Mouse (Mus musculus): ENCODE measurements around the gene Bcl9. TPM values are rescaled to one million over a fixed set of nuclear protein-coding genes. Genes with fewer than 3 reads are reported as not detected.

The Bcl9 gene
- polyA plus RNA-seq, 2 experiments: 47.6 to 54.3 TPM

- no peak overlapping the region for H3K9ac ChIP-seq (ENCODE audit: low read depth, low read length, severe bottlenecking)
- H3K4me3 ChIP-seq (replicated peaks; ENCODE audit: low read length): no peak overlapping the region
- DNase-seq (ENCODE audit: low spot score): no peak
- no peak for TF ChIP-seq POLR2A (IDR thresholded peaks at IDR 0.05; ENCODE audit: borderline replicate concordance, extremely low read depth, insufficient read depth, insufficient read length)
- no peaks in the 10 kb centered on the region for H3K9me3 ChIP-seq (ENCODE audit: control insufficient read depth, low read length)
- H3K36me3 ChIP-seq (ENCODE audit: control insufficient read depth, insufficient read depth, low read length): no peaks in the 10 kb centered on the region
- no peaks in the 10 kb centered on the region for H3K4me1 ChIP-seq (ENCODE audit: control insufficient read depth, insufficient read depth, low read length)
- no peak for ATAC-seq (ENCODE audit: low FRiP score, low read depth)
- no peak overlapping the region for H3K4me2 ChIP-seq (replicated peaks; ENCODE audit: low read depth, low read length, severe bottlenecking)
- H3K27ac ChIP-seq (replicated peaks; ENCODE audit: low read depth, low read length): no peak overlapping the region
- H3K27me3 ChIP-seq (ENCODE audit: control insufficient read depth, insufficient read depth, low read length): no peaks in the 10 kb centered on the region
- 57% methylated on average over 17 of the region's 17 CpGs for WGBS
These were observed 26.3 kb upstream of the Bcl9 start for GRCm38 (mm10) chr3:97324046-97324445.

DNA sequence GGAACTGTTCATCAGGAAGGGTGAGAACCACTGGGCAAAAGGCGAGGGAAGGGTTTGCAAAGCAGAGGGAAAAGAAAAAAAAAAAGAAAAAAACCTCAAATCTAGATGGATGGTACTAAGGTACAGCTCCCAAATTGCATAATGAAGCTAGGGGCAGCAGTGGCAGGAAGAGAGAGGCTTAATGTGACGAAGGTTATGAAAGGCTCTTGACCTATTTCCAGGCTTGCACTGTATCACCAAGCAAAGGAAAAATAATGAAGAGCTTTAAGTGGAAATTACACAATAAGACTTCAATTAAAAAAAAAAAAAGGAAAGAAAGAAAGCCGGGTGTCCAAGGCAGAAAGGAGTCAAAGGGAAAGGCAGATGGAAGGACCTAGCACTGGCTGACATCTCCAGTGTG lies 19.6 kb upstream of the Bcl9 start:
- no peak for ATAC-seq (ENCODE audit: low FRiP score, low read depth)
- Histone ChIP-seq H3K27me3 (ENCODE audit: control insufficient read depth, insufficient read depth, low read length) (no peaks in the 10 kb centered on the region), H3K4me1 (ENCODE audit: control insufficient read depth, insufficient read depth, low read length) (0 out of 2 replicates have a peak, but pooled peaks cover 4% of the 10 kb centered on the region), H3K9me3 (ENCODE audit: control insufficient read depth, low read length) (no peaks in the 10 kb centered on the region), H3K9ac (ENCODE audit: low read depth, low read length, severe bottlenecking) (no peak overlapping the region), H3K27ac (replicated peaks; ENCODE audit: low read depth, low read length) (no peak overlapping the region), H3K36me3 (ENCODE audit: control insufficient read depth, insufficient read depth, low read length) (no peaks in the 10 kb centered on the region), H3K4me3 (replicated peaks; ENCODE audit: low read length) (no peak overlapping the region), H3K4me2 (replicated peaks; ENCODE audit: low read depth, low read length, severe bottlenecking) (no peak overlapping the region)
- WGBS: 77% methylated on average over 3 of the region's 3 CpGs
- DNase-seq (ENCODE audit: low spot score): no peak
- no peak for TF ChIP-seq POLR2A (IDR thresholded peaks at IDR 0.05; ENCODE audit: borderline replicate concordance, extremely low read depth, insufficient read depth, insufficient read length)

GRCm38 (mm10) chr3:97313431-97313830 lies 15.7 kb upstream of the Bcl9 start:
- H3K27ac ChIP-seq (replicated peaks; ENCODE audit: low read depth, low read length): no peak overlapping the region
- H3K4me2 ChIP-seq (replicated peaks; ENCODE audit: low read depth, low read length, severe bottlenecking): no peak overlapping the region
- WGBS: 60% methylated on average over 2 of the region's 2 CpGs
- H3K9ac ChIP-seq (ENCODE audit: low read depth, low read length, severe bottlenecking): no peak overlapping the region
- no peak for TF ChIP-seq POLR2A (IDR thresholded peaks at IDR 0.05; ENCODE audit: borderline replicate concordance, extremely low read depth, insufficient read depth, insufficient read length)
- no peak for ATAC-seq (ENCODE audit: low FRiP score, low read depth)
- no peaks in the 10 kb centered on the region for H3K36me3 ChIP-seq (ENCODE audit: control insufficient read depth, insufficient read depth, low read length)
- H3K4me3 ChIP-seq (replicated peaks; ENCODE audit: low read length): no peak overlapping the region
- 0 out of 2 replicates have a peak, but pooled peaks cover 10% of the 10 kb centered on the region for H3K4me1 ChIP-seq (ENCODE audit: control insufficient read depth, insufficient read depth, low read length)
- H3K9me3 ChIP-seq (ENCODE audit: control insufficient read depth, low read length): 0 out of 2 replicates have a peak, but pooled peaks cover 5% of the 10 kb centered on the region
- no peaks in the 10 kb centered on the region for H3K27me3 ChIP-seq (ENCODE audit: control insufficient read depth, insufficient read depth, low read length)
- no peak for DNase-seq (ENCODE audit: low spot score)

- 9% methylated on average over 21 of the region's 21 CpGs for WGBS
- Histone ChIP-seq H3K9me3 (ENCODE audit: control insufficient read depth, low read length) (0 out of 2 replicates have a peak, but pooled peaks cover 5% of the 10 kb centered on the region), H3K27me3 (ENCODE audit: control insufficient read depth, insufficient read depth, low read length) (no peaks in the 10 kb centered on the region), H3K9ac (ENCODE audit: low read depth, low read length, severe bottlenecking) (peak overlapping the region; percentile 47; the same call in 1 of the 2 replicates), H3K36me3 (ENCODE audit: control insufficient read depth, insufficient read depth, low read length) (no peaks in the 10 kb centered on the region), H3K4me2 (replicated peaks; ENCODE audit: low read depth, low read length, severe bottlenecking) (peak overlapping the region; percentile 44), H3K27ac (replicated peaks; ENCODE audit: low read depth, low read length) (peak overlapping the region; percentile 56; the same call in 1 of the 2 replicates), H3K4me3 (replicated peaks; ENCODE audit: low read length) (peak overlapping the region; percentile 19), H3K4me1 (ENCODE audit: control insufficient read depth, insufficient read depth, low read length) (0 out of 2 replicates have a peak, but pooled peaks cover 10% of the 10 kb centered on the region)
- ATAC-seq (ENCODE audit: low FRiP score, low read depth): peak; percentile 68
- DNase-seq (ENCODE audit: low spot score): peak; percentile 74
- TF ChIP-seq POLR2A (IDR thresholded peaks at IDR 0.05; ENCODE audit: borderline replicate concordance, extremely low read depth, insufficient read depth, insufficient read length): no peak
These were observed 14.3 kb upstream of the Bcl9 start for GRCm38 (mm10) chr3:97311998-97312397.

DNA sequence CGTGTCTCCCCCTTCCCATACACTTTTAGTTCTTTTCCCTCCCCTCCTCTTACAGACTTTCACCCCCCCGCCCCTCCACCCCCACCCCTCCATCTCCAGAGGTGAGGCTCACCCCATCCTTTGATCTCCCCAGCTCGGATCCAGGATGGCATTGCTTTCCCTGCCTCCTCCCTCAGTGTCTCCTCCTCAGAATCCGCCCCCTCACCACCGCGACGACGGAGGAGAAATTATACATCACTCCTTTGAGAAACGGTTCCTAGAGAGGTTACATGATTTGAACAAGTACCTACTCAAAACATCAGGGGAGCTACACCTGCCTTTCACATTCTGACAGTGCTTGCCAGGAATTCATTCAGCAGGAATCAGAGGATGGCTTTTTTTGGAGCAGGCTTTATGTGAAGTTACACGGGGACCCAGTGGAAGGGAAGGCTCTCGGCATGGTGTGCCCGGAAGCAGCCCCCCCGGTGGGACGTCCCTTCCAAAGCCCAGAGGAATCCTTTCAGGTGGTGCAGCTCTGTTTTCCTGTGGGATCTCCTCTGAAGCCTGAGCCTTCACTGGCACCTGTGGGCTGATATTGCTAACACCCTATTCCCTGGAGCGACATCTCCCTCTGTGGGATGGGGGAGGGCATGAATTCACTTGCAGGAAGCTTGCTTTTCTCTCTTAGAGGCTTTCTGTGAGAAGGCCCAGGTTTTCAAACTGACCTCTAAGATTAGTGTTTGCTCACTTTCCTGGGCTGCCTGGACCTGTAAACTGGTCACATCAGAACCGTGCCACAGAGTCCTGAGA lies 12.2 kb upstream of the Bcl9 start:
- no peaks in the 10 kb centered on the region for H3K36me3 ChIP-seq (ENCODE audit: control insufficient read depth, insufficient read depth, low read length)
- ATAC-seq (ENCODE audit: low FRiP score, low read depth) (no peak), DNase-seq (ENCODE audit: low spot score) (no peak)
- WGBS: 8% methylated on average over 15 of the region's 16 CpGs
- H3K27ac ChIP-seq (replicated peaks; ENCODE audit: low read depth, low read length): no peak overlapping the region
- no peak overlapping the region for H3K9ac ChIP-seq (ENCODE audit: low read depth, low read length, severe bottlenecking)
- 0 out of 2 replicates have a peak, but pooled peaks cover 10% of the 10 kb centered on the region for H3K4me1 ChIP-seq (ENCODE audit: control insufficient read depth, insufficient read depth, low read length)
- peak overlapping the region; percentile 20; the same call in 1 of the 2 replicates for H3K4me2 ChIP-seq (replicated peaks; ENCODE audit: low read depth, low read length, severe bottlenecking)
- no peak for TF ChIP-seq POLR2A (IDR thresholded peaks at IDR 0.05; ENCODE audit: borderline replicate concordance, extremely low read depth, insufficient read depth, insufficient read length)
- H3K9me3 ChIP-seq (ENCODE audit: control insufficient read depth, low read length): 0 out of 2 replicates have a peak, but pooled peaks cover 5% of the 10 kb centered on the region
- H3K4me3 ChIP-seq (replicated peaks; ENCODE audit: low read length): no peak overlapping the region
- H3K27me3 ChIP-seq (ENCODE audit: control insufficient read depth, insufficient read depth, low read length): no peaks in the 10 kb centered on the region

Data from limb, embryonic 14.5 days (tissue).